In the genomic region with DNA sequence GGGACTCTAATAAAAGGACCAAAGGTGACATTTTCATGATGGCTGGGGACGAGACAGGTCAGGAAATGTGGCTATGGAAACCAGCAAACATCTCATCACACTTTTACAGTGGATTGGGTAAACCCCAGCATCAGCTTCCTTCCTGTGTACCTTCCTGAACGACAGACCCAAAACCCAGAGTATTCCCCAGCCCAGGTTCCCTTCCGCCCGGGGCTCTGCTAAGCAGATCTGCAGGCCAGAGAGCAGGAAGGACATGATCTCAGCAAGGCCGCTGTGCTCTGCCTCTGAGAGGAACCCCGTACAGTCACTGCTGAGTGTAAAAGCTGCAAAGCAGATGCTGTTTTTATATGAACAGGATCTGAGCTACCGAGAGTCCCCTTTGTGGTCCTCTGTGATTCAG, we compare ENCODE assay signal across 7 mouse cellular contexts. TPM values are rescaled to one million over a fixed set of nuclear protein-coding genes. Genes with fewer than 3 reads are reported as not detected.
A peak's percentile ranks its signal among the peaks of the same experiment; 100 is the strongest.
DNase-seq lines count a peak whose midpoint lies in the region; ATAC-seq lines count a peak whose summit lies in the region.

No protein-coding gene starts in this region.

- no peak overlapping the region for H3K4me3 ChIP-seq in brown adipose tissue, adult 24 weeks (ENCODE audit: insufficient read depth, low read depth, low read length)

- peaks cover 6% of the 10 kb centered on the region for H3K4me1 ChIP-seq in brown adipose tissue, adult 24 weeks (ENCODE audit: control insufficient read depth, insufficient read depth, insufficient read length, low read length)

- intact Hi-C loops in left cerebral cortex, postnatal 25 days (cut with DNase I): no loop called here

- peak; percentile 75 for DNase-seq in heart, adult 8-10 months (ENCODE audit: low spot score)
- peak; percentile 34 to 54 for DNase-seq in kidney, postnatal 25 days
- peak; percentile 24 for DNase-seq in yolk sac, embryonic 10.5 days (ENCODE audit: low spot score)
- DNase-seq in left cerebral cortex, postnatal 25 days (ENCODE audit: low spot score in 2 of 2): no peak
- DNase-seq in layer of hippocampus, postnatal 36 days: no peak

- ATAC-seq in megakaryocyte, adult 5-6 weeks (ENCODE audit: poor library complexity, severe bottlenecking): peak; percentile 80

- H3K27ac ChIP-seq in brown adipose tissue, adult 24 weeks (replicated peaks; ENCODE audit: low read depth, low read length): peak overlapping the region; percentile 28

RNA-seq across cellular contexts. Expression of a gene that starts 49.9 kb away (rescaled TPM):
- 20.0 and 24.9 TPM in 2 replicates for polyA plus RNA-seq in brown adipose tissue, adult 24 weeks (2012; ENCODE audit: insufficient read depth, insufficient read length, missing spikeins)
- 10 to 100 TPM; 62.1 to 74.3 (median 67.0) TPM for total RNA-seq in heart, adult 8-10 months (2022)
- 2.3 and 6.5 TPM in 2 replicates for total RNA-seq in megakaryocyte, adult 5-6 weeks (2015)
- 0.48 and 1.1 TPM in 2 replicates for total RNA-seq in megakaryocyte, adult 5-6 weeks (2017)
- 1 to 10 TPM; 6.3 to 6.6 TPM for total RNA-seq in left cerebral cortex, postnatal 25 days (2021)
- 1 to 10 TPM; 6.1 to 8.9 TPM for total RNA-seq in layer of hippocampus, postnatal 36 days (2021)

Comparison
In these comparisons a context has a peak if more than half of its experiments do, and no peak if none do; other contexts are left out.
1. DNase-seq: peak in heart, adult 8-10 months (single experiment), kidney, postnatal 25 days (2 of 2) and yolk sac, embryonic 10.5 days (single experiment); none in left cerebral cortex, postnatal 25 days (0 of 2) and layer of hippocampus, postnatal 36 days (0 of 2).
2. RNA of a gene that starts 49.9 kb away (total RNA-seq): 62.1 to 74.3 TPM in heart, adult 8-10 months; 6.1 to 8.9 TPM in layer of hippocampus, postnatal 36 days, 6.3 to 6.6 TPM in left cerebral cortex, postnatal 25 days and 0.48 to 6.5 TPM in megakaryocyte, adult 5-6 weeks; every median in the first group is over 4 times any median in the second.